Mouse (Mus musculus) ovary, postnatal 14 days (tissue): Measurements from ENCODE around the gene Gjb2.

Experiments used
- DNase-seq: peaks from one replicate; pipeline ENCODE4 v3.0.0; 2022; ENCODE audit warnings: low spot score

Gjb2 gene

GRCm38 (mm10) chr14:57066053-57066452 is 38.4 kb downstream of the Gjb2 start:
- DNase-seq: no peak

GRCm38 (mm10) chr14:57060052-57060451 is 44.5 kb downstream of the Gjb2 start:
- peak; percentile 57 for DNase-seq

- peak; percentile 13 for DNase-seq
These were observed 46.8 kb downstream of the Gjb2 start, which contains the start of gene Gja3 for GRCm38 (mm10) chr14:57057563-57058321. TSS of gene Gja3 (minus strand) at chr14:57058100.

- DNase-seq: no peak
These were observed 47.3 kb downstream of the Gjb2 start for GRCm38 (mm10) chr14:57057204-57057562.

GRCm38 (mm10) chr14:57052713-57053112 is 51.8 kb downstream of the Gjb2 start:
- DNase-seq: no peak
